Mouse (Mus musculus) small intestine, adult 2 months (tissue): ENCODE measurements around the gene Nsd1.

ENCODE experiments used
- CTCF ChIP-seq: fragments of 200-500 bp; IDR thresholded peaks from 2 replicates; pipeline ENCODE4 v1.5.1; 2012; ENCODE audit warnings: low read depth, mild to moderate bottlenecking, control low read depth, inconsistent platforms, low read length, moderate library complexity, mixed read lengths; ENCODE audit not compliant: insufficient replicate concordance, insufficient read length; ENCODE audit errors: extremely low read depth
- POLR2A ChIP-seq: fragments of 200-500 bp; IDR thresholded peaks from 2 replicates; pipeline ENCODE4 v1.6.1; 2012; ENCODE audit warnings: low read depth, mild to moderate bottlenecking, control low read depth, inconsistent platforms, low read length, moderate library complexity

DNA sequence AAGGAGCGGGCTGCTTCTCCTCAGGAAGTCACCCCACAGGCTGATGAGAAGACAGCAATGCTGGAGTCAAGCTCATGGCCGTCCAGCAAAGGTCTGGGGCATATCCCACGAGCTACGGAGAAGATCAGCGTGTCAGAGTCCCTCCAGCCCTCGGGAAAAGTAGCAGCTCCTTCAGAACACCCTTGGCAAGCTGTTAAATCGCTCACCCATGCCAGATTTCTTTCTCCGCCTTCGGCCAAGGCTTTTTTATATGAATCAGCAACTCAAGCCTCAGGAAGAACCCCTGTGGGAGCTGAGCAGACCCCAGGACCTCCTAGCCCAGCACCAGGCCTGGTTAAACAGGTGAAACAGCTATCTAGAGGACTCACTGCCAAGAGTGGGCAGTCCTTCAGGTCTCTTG is 103.5 kb downstream of the Nsd1 start:
- TF ChIP-seq POLR2A (no peak), CTCF (no peak)
